Mouse (Mus musculus) CH12.LX (cell line): Measurements from ENCODE around the gene Lsg1. TPM values are rescaled to one million over a fixed set of nuclear protein-coding genes. Genes with fewer than 3 reads are reported as not detected.

ENCODE experiments used
- DNase-seq: peaks from one replicate; pipeline ENCODE4 v3.0.0-alpha.2; 2013; ENCODE audit errors: extremely low read depth
- H3K27ac ChIP-seq: 2 replicates; pipeline ENCODE4 v1.5.1; 2012; ENCODE audit warnings: low read depth, mild to moderate bottlenecking, control low read depth, moderate library complexity; ENCODE audit not compliant: insufficient read depth
- H3K27me3 ChIP-seq: replicated peaks from 2 replicates; pipeline ENCODE3; 2012; ENCODE audit warnings: inconsistent platforms
- H3K36me3 ChIP-seq, 2 experiments: replicated peaks in 1 of 2; 2 replicates each; pipeline versions ENCODE3 to v1.6.1; 2012; ENCODE audit warnings: inconsistent platforms in 1 of 2, low read length in 1 of 2, mild to moderate bottlenecking in 1 of 2, mixed read lengths in 1 of 2, moderate library complexity in 1 of 2; ENCODE audit not compliant: control insufficient read depth in 1 of 2, insufficient read depth in 1 of 2
- H3K4me1 ChIP-seq, 2 experiments: 2 replicates each; pipeline ENCODE4 v1.6.1; 2012; ENCODE audit warnings: inconsistent platforms in 1 of 2, moderate library complexity in 1 of 2; ENCODE audit not compliant: insufficient read depth in 2 of 2, control insufficient read depth in 1 of 2
- H3K4me2 ChIP-seq: 2 replicates; pipeline ENCODE4 v1.6.1; 2012; ENCODE audit warnings: low read depth, mild to moderate bottlenecking, control low read depth; ENCODE audit not compliant: poor library complexity, insufficient read depth, severe bottlenecking
- H3K4me3 ChIP-seq, 3 experiments: fragments of 150-350 bp in 1 of 3; sonication (generic) in 1 of 3; replicated peaks in 1 of 3; 2 replicates each; pipeline versions ENCODE3 to v1.5.1; 2011 to 2012; ENCODE audit warnings: low read depth in 2 of 3, low read length in 2 of 3, mild to moderate bottlenecking in 2 of 3, moderate library complexity in 2 of 3, control low read depth in 1 of 3, improper control_type of control experiment in 1 of 3, inconsistent platforms in 1 of 3, mixed read lengths in 1 of 3; ENCODE audit not compliant: poor library complexity in 1 of 3
- H3K79me2 ChIP-seq: replicated peaks from 2 replicates; pipeline ENCODE4 v1.6.1; 2012; ENCODE audit warnings: mild to moderate bottlenecking, moderate library complexity; ENCODE audit not compliant: control insufficient read depth, poor library complexity, insufficient read depth, severe bottlenecking; ENCODE audit errors: extremely low read depth
- H3K9ac ChIP-seq: 2 replicates; pipeline ENCODE4 v1.6.1; 2012; ENCODE audit warnings: low read depth, mild to moderate bottlenecking, control low read depth, moderate library complexity; ENCODE audit not compliant: insufficient read depth
- H3K9me3 ChIP-seq: replicated peaks from 2 replicates; pipeline ENCODE3; 2012; ENCODE audit warnings: low read length, inconsistent platforms, mixed read lengths
- BHLHE40 ChIP-seq: IDR thresholded peaks from 2 replicates; pipeline ENCODE4 v1.6.1; 2011; ENCODE audit warnings: mild to moderate bottlenecking, low read depth, low read length, improper control_type of control experiment
- CHD1 ChIP-seq: IDR thresholded peaks from 2 replicates; pipeline ENCODE4 v1.6.1; 2012; ENCODE audit warnings: low read depth, low read length, improper control_type of control experiment, inconsistent platforms
- CHD2 ChIP-seq: IDR thresholded peaks from 2 replicates; pipeline ENCODE4 v1.6.1; 2011; ENCODE audit warnings: low read length, improper control_type of control experiment
- CTCF ChIP-seq, 2 experiments: IDR thresholded peaks in 1 of 2; conservative IDR thresholded peaks in 1 of 2; 2 replicates each; pipeline ENCODE4 v1.5.1; 2011 to 2012; ENCODE audit warnings: low read depth in 2 of 2, low read length in 2 of 2, improper control_type of control experiment in 1 of 2, inconsistent platforms in 1 of 2, mild to moderate bottlenecking in 1 of 2, moderate library complexity in 1 of 2
- E2F4 ChIP-seq: IDR thresholded peaks from 2 replicates; pipeline ENCODE4 v1.6.1; 2011; ENCODE audit warnings: low read depth, low read length, improper control_type of control experiment; ENCODE audit not compliant: insufficient replicate concordance
- ELF1 ChIP-seq: IDR thresholded peaks from 2 replicates; pipeline ENCODE4 v1.6.1; 2014; ENCODE audit warnings: low read depth, mild to moderate bottlenecking, inconsistent platforms, low read length, improper control_type of control experiment
- EP300 ChIP-seq: IDR thresholded peaks from 2 replicates; pipeline ENCODE4 v1.6.1; 2011; ENCODE audit warnings: low read length, improper control_type of control experiment
- ETS1 ChIP-seq: conservative IDR thresholded peaks from 2 replicates; pipeline ENCODE4 v1.6.1; 2012; ENCODE audit warnings: low read depth, mild to moderate bottlenecking, inconsistent platforms, low read length, improper control_type of control experiment, moderate library complexity
- GABPA ChIP-seq: IDR thresholded peaks from 2 replicates; pipeline ENCODE4 v1.6.1; 2012; ENCODE audit warnings: low read depth, low read length, improper control_type of control experiment, inconsistent platforms; ENCODE audit not compliant: insufficient replicate concordance
- HCFC1 ChIP-seq: IDR thresholded peaks from 2 replicates; pipeline ENCODE4 v1.6.1; 2012; ENCODE audit warnings: low read depth, mild to moderate bottlenecking, inconsistent platforms, low read length, improper control_type of control experiment
- IRF4 ChIP-seq: IDR thresholded peaks from 2 replicates; pipeline ENCODE4 v1.6.1; 2014; ENCODE audit warnings: low read depth, mild to moderate bottlenecking, inconsistent platforms, low read length, improper control_type of control experiment
- JUN ChIP-seq: IDR thresholded peaks from 2 replicates; pipeline ENCODE4 v1.6.1; 2011; ENCODE audit warnings: low read depth, mild to moderate bottlenecking, low read length, improper control_type of control experiment, moderate library complexity; ENCODE audit not compliant: insufficient read depth
- JUND ChIP-seq: conservative IDR thresholded peaks from 2 replicates; pipeline ENCODE4 v1.6.1; 2011; ENCODE audit warnings: low read depth, low read length, improper control_type of control experiment
- KAT2A ChIP-seq: IDR thresholded peaks from 2 replicates; pipeline ENCODE4 v1.6.1; 2012; ENCODE audit warnings: low read length, improper control_type of control experiment, inconsistent platforms; ENCODE audit not compliant: insufficient replicate concordance
- MAFK ChIP-seq: IDR thresholded peaks from 2 replicates; pipeline ENCODE4 v1.6.1; 2011; ENCODE audit warnings: low read length, improper control_type of control experiment; ENCODE audit not compliant: insufficient replicate concordance
- MAX ChIP-seq: IDR thresholded peaks from 2 replicates; pipeline ENCODE4 v1.6.1; 2011; ENCODE audit warnings: low read length, improper control_type of control experiment
- MEF2A ChIP-seq: IDR thresholded peaks from 2 replicates; pipeline ENCODE4 v1.6.1; 2014; ENCODE audit warnings: low read depth, mild to moderate bottlenecking, inconsistent platforms, low read length, improper control_type of control experiment, borderline replicate concordance
- MXI1 ChIP-seq: IDR thresholded peaks from 2 replicates; pipeline ENCODE4 v1.6.1; 2011; ENCODE audit warnings: mild to moderate bottlenecking, low read depth, low read length, improper control_type of control experiment
- MYC ChIP-seq: IDR thresholded peaks from 2 replicates; pipeline ENCODE4 v1.6.1; 2011; ENCODE audit warnings: low read depth, mild to moderate bottlenecking, improper control_type of control experiment, low read length
- NELFE ChIP-seq: IDR thresholded peaks from 2 replicates; pipeline ENCODE4 v1.6.1; 2011; ENCODE audit warnings: low read depth, low read length, improper control_type of control experiment
- NRF1 ChIP-seq: IDR thresholded peaks from 2 replicates; pipeline ENCODE4 v1.6.1; 2014; ENCODE audit warnings: low read depth, mild to moderate bottlenecking, inconsistent platforms, low read length, improper control_type of control experiment, moderate library complexity
- PAX5 ChIP-seq: IDR thresholded peaks from 2 replicates; pipeline ENCODE4 v1.6.1; 2012; ENCODE audit warnings: low read length, inconsistent platforms, mixed read lengths
- POLR2AphosphoS2 ChIP-seq: IDR thresholded peaks from 2 replicates; pipeline ENCODE4 v1.6.1; 2011; ENCODE audit warnings: low read depth, low read length, improper control_type of control experiment
- RAD21 ChIP-seq: IDR thresholded peaks from 2 replicates; pipeline ENCODE4 v1.6.1; 2011; ENCODE audit warnings: low read depth, mild to moderate bottlenecking, low read length, improper control_type of control experiment, moderate library complexity
- RCOR1 ChIP-seq: conservative IDR thresholded peaks from 2 replicates; pipeline ENCODE4 v1.6.1; 2012; ENCODE audit warnings: low read depth, mild to moderate bottlenecking, inconsistent platforms, low read length, improper control_type of control experiment
- SIN3A ChIP-seq: IDR thresholded peaks from 2 replicates; pipeline ENCODE4 v1.6.1; 2012; ENCODE audit warnings: low read length, improper control_type of control experiment, inconsistent platforms
- SMC3 ChIP-seq: IDR thresholded peaks from 2 replicates; pipeline ENCODE4 v1.6.1; 2011; ENCODE audit warnings: low read depth, low read length, improper control_type of control experiment
- TBP ChIP-seq: conservative IDR thresholded peaks from 2 replicates; pipeline ENCODE4 v1.6.1; 2011; ENCODE audit warnings: low read depth, low read length, improper control_type of control experiment
- TCF12 ChIP-seq: IDR thresholded peaks from 2 replicates; pipeline ENCODE4 v1.6.1; 2014; ENCODE audit warnings: low read depth, mild to moderate bottlenecking, inconsistent platforms, low read length, improper control_type of control experiment
- UBTF ChIP-seq: IDR thresholded peaks from 2 replicates; pipeline ENCODE4 v1.6.1; 2012; ENCODE audit warnings: low read depth, mild to moderate bottlenecking, inconsistent platforms, low read length, improper control_type of control experiment, moderate library complexity
- USF2 ChIP-seq: conservative IDR thresholded peaks from 2 replicates; pipeline ENCODE4 v1.6.1; 2011; ENCODE audit warnings: low read depth, low read length, improper control_type of control experiment
- ZC3H11A ChIP-seq: IDR thresholded peaks from 2 replicates; pipeline ENCODE4 v1.6.1; 2012; ENCODE audit warnings: low read depth, mild to moderate bottlenecking, inconsistent platforms, low read length, improper control_type of control experiment
- ZKSCAN1 ChIP-seq: IDR thresholded peaks from 2 replicates; pipeline ENCODE4 v1.6.1; 2012; ENCODE audit warnings: low read depth, inconsistent platforms, low read length, improper control_type of control experiment, borderline replicate concordance
- ZNF384 ChIP-seq: IDR thresholded peaks from 2 replicates; pipeline ENCODE4 v1.6.1; 2012; ENCODE audit warnings: low read depth, low read length, improper control_type of control experiment, inconsistent platforms
- dilution Hi-C: fragments of 300-500 bp; cut with MboI; formaldehyde crosslinking; loops from 2 replicates; pipeline ENCODE4 v1.14.3; 2020; ENCODE audit warnings: low sequenced_read_pairs; ENCODE audit not compliant: extremely low pct_unique_long_range_greater_than_20kb, extremely low pct_ligation_motif_present
- in situ Hi-C: fragments of 300-500 bp; cut with MboI; formaldehyde crosslinking; loops from 3 replicates; pipeline ENCODE4 v1.14.3; 2019; ENCODE audit warnings: low sequenced_read_pairs, low pct_ligation_motif_present, low pct_unique_long_range_greater_than_20kb, mixed read lengths
- polyA plus RNA-seq: library from polyadenylated mRNA; unstranded; fragments of >175 nt; gene quantifications from 2 replicates; pipeline ENCODE4 v1.2.1, GENCODE M21; 2012; ENCODE audit warnings: low read depth; ENCODE audit not compliant: insufficient read length
- total RNA-seq, 2 experiments: library from RNA; depleted of rRNA; stranded (reverse); fragments of 300-350 nt in 1 of 2; fragments of >200 nt in 1 of 2; gene quantifications; 2 replicates each; pipeline ENCODE4 v1.2.3; 2012 to 2014

Gene Lsg1
- total and polyA plus RNA-seq, 3 experiments, result 58.4 to 189 (median 94.7) TPM

GRCm38 (mm10) chr16:30633906-30634746 lies 46.7 kb upstream of the Lsg1 start:
- H3K4me2 ChIP-seq, result peak overlapping the region; percentile 38; the same call in 1 of the 2 replicates
- TF ChIP-seq ZNF384 (no peak), RAD21 (no peak), NRF1 (no peak), CTCF (conservative IDR thresholded peaks at IDR 0.05 in 1 of 2, IDR thresholded peaks at IDR 0.05 in 1 of 2; ENCODE audit: low read depth in 2 of 2, low read length in 2 of 2) (no peak), MYC (no peak), ZC3H11A (no peak), SMC3 (peak; percentile 17; the same call in 1 of the 2 replicates), SIN3A (no peak), PAX5 (no peak), MXI1 (peak; percentile 49), MEF2A (peak; percentile 53), TCF12 (peak; percentile 74), KAT2A (no peak), IRF4 (peak; percentile 8; the same call in 1 of the 2 replicates), NELFE (no peak), JUN (no peak), EP300 (peak; percentile 44), BHLHE40 (peak; percentile 97), UBTF (no peak), ETS1 (peak; percentile 81), RCOR1 (0 out of 2 replicates have a peak, but pooled peaks have one; percentile 67), GABPA (no peak), USF2 (no peak; the same call in 1 of the 2 replicates), CHD2 (peak; percentile 55; the same call in 1 of the 2 replicates), CHD1 (no peak), MAX (0 out of 2 replicates have a peak, but pooled peaks have one; percentile 58), TBP (no peak), ZKSCAN1 (no peak), ELF1 (no peak), MAFK (no peak), POLR2AphosphoS2 (no peak), JUND (no peak), HCFC1 (no peak), E2F4 (no peak)
- TF ChIP-seq, all 38 proteins: peak for 11
- in situ Hi-C loops, result no loop called here
- Histone ChIP-seq H3K36me3 (no peaks in the 10 kb centered on the region), H3K9ac (no peak overlapping the region), H3K27ac (no peak overlapping the region), H3K79me2 (no peaks in the 10 kb centered on the region), H3K4me3 (no peak overlapping the region), H3K27me3 (no peaks in the 10 kb centered on the region), H3K9me3 (peaks cover 5% of the 10 kb centered on the region), H3K4me1 (peaks cover 21 to 43% of the 10 kb centered on the region in 2 experiments)
- dilution Hi-C loops, result no loop called here
- peak; percentile 81 for DNase-seq
